In genomic region chr12:5070131-5070530, GRCm38 (mm10) we compare ENCODE assay signal across 13 mouse cellular contexts.
"Had no signal": no experiment of that assay in that cellular context is flagged by ENCODE, and none has a peak within 500 bp of the region (broad histone marks: within the 10 kb centered on the region; RNA-seq: fewer than 3 reads in every experiment).

No protein-coding gene starts in this region.

- DNase-seq: lung, adult 18-20 months; lung, embryonic 14.5 days; lung, postnatal 10 days; lung, postnatal 4 days; midbrain, embryonic 14.5 days; retina, postnatal 1 day; right cerebral cortex, adult 18-20 months; right cerebral cortex, postnatal 25 days; right cerebral cortex, postnatal 4 days; spleen, adult 18-20 months; thymus, adult 18-20 months; thymus, postnatal 25 days; thymus, postnatal 4 days had no signal
